Mouse (Mus musculus): Measurements from ENCODE around the gene S100a4.

S100a4 gene

DNA sequence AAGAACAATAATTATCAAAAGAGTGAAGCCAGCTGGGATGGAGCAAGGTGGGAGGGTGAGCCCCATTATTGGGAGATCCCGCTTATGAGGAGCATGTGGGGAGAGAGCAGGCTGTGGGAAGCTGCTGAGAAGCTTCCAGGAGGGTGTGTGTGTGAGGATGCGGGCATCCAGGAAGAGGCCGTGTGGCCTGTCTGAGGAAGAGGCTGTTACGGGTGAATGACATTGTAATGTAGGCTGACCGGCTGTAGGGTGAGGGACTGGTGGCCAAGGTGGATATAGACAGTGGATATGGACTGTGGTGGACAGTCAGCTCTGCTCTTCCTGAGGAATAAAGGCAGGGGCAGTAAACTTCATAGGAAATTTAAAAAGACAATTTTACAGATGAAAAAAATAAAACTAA, 21.9 kb downstream of the S100a4 start:
- DNase-seq (ENCODE audit: low read depth, low spot score): no peak

GRCm38 (mm10) chr3:90626266-90627021, 22.9 kb downstream of the S100a4 start:
- no peak for DNase-seq (ENCODE audit: low read depth, low spot score)

DNA sequence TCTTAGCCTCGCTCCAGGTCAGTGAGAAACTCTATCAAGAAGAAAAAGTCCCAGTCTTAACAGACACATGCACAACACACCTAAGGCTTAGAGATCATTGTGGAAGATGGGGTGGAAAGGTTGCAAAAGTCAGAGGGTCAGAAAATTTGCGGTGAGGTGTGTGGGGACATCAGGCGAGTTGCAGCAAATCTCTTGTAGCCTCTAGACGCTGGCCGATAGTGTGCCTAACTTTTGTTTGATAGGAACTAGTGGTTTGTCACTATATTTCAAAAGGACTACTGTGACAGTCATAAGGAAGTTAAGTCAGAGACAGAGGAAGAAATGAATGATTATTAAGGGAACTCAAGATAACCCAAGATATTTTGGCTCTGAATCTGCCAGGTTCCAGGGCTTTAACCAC, 23.8 kb downstream of the S100a4 start:
- no peak for DNase-seq (ENCODE audit: low read depth, low spot score)

GRCm38 (mm10) chr3:90627807-90628206, 24.2 kb downstream of the S100a4 start:
- no peak for DNase-seq (ENCODE audit: low read depth, low spot score)

DNA sequence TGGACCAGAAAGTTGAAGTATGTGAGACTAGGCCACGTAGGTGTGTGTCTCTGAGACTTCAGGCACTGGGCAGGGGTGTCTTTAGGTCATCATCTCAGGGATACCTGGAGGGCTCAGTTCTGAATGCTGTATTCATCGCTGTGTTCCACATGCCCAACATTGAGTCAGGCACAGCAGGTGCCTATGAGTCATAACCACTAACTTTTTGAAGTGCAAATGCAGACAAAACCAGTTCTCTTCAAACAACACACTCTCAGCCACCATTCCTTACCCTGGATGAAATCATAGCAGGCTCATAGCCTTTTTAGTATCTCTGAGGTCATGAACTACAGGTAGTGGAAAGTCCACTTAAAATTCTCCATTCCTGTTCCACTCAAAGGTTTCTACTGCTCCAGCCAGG, 25.7 kb downstream of the S100a4 start:
- DNase-seq (ENCODE audit: low read depth, low spot score): no peak

DNA sequence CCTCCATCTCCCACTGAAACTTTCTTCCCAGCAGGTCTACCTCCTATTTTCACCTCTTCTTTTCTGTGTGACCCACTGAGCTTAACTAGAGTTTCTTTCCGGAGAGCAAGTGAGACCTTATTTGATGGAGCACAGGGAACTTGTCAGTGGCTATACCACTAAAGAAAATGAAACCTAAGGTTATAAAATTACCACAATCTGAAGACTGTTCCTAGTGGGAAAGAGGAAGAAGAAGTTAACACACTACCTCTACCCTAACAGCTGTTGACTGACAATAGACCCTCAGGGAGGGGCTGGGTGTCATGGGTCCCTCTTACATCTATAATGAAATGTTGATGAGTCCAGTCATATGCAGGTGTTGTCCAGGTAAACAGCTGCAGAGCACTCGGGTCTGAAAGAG, 28.4 kb downstream of the S100a4 start:
- no peak for DNase-seq (ENCODE audit: low read depth, low spot score)

GRCm38 (mm10) chr3:90638511-90639275, 35.1 kb downstream of the S100a4 start:
- DNase-seq (ENCODE audit: low read depth, low spot score): no peak

DNA sequence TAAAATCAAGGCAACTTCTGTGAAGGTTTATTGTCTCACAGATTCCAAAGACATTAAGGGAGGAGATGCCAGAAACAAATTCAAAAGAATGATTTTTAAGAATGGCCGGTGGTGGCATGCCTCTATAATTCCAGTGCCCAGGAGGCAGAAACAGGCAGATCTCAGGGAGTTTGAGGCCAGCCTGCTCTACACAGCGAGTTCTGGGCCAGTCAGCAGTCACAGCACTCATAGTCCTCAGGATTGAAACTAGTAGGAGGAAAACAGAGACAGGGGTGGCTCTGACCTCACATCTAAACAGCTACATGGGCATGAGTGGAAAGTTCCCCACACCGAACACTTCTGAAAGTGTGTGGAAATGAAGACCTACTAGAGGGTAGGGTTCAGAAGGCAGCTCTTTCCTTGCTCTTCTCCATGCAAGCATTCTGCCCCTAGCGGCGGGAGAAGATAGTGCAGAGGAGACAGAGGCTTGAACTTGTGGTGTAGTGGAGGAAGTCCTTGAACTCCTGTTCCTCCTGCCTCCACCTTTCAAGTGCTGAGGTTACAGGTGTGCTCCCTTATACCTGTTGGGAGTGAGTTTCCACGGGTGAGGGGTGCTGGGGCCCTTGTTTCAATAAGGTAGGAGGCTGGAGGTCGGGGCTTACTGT, 36.1 kb downstream of the S100a4 start:
- peak; percentile 26 for DNase-seq (ENCODE audit: low read depth, low spot score)

DNA sequence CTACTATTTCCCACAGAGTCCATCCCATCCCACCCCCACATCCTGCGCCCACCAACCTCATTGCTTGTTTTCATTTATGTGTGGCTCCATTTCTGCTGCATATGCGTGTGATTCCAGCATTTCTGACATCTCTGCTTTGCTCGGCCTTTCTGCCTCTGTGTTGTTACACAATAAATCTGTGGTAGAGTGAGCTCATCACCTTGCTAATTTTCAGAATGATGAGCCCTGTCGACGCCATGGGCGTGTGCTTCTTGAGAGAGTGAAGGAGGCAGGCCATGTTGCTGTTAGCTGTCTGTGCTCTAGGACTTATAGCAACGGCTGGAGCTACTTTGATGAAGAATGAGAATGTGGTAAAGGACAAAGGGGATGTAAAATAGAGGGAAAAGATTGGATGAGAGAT, 37.4 kb downstream of the S100a4 start:
- no peak for DNase-seq (ENCODE audit: low read depth, low spot score)

DNA sequence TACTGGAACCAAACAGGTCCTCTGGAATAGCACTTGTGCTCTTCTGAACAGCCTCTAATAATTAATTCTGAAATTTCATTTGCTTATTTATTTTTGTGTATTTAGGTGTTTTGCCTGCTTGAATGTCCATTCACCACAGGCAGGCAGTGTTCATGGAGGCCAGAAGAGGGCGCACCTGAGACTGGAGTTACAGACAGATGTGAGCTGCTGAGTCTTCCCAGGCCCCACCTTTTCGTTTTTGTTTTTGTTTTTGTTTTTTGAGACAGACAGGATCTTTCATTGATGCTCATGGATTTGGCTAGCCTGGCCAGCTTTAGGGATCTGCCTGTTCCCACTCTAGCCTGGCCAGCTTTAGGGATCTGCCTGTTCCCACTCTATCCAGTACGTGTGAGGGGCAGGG, 40.6 kb downstream of the S100a4 start:
- DNase-seq (ENCODE audit: low read depth, low spot score): peak; percentile 25

DNA sequence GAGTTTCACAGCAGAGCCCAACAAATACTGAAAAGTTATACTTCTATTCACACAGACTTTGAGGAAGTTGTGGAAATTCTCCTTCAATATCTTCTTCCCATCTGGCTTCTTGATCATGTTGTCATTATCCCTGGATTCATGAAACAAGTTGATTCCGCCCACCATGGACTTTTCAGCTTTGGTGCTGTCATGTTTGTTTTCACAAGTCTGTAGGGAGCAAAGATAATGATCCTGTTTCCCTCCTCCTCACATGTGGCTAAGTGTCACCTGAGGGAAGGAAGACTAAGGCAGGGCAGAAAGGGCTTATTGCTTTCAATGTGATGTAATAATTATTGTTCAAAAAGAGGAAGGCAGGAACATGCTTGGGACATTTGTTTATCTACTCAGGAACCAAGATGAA, 43.7 kb downstream of the S100a4 start:
- no peak for DNase-seq (ENCODE audit: low read depth, low spot score)

DNA sequence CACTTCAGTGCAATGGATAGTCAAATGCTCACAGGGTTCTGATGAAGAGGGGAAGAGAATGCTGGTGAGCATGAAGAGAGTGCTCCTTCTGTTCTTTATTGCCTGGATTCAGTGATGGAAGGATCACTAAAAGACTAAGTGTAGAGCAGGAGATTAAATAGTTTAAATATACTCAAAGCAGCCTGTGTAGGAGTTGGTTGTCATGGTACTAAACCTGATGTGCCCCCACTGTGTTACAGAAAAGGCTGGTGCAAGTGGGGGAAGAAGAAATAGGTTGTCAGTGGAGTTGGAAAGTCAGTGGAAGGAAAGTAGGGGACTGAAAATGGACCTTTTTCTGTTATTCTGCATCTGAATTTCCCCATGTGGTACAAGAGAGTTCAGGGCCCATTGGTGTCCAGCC, 45.4 kb downstream of the S100a4 start:
- no peak for DNase-seq (ENCODE audit: low read depth, low spot score)

DNA sequence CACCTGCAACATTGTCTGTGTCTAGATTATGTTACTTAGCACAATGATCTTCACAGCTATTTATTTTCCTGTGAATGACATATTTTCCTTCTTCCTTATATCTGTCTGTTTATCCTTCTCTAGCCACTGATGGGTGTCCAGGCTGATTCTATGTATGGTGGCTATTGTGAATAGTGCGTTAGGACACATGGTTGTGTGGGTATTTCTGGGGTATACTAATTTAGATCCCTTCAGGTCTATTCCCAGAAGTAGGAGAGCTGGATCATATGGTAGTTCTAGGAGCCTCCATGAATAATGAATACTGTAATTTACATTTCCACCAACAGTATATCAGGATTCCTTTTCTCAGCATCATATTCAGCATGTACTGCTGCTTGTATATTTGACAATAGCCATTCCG, 46.3 kb downstream of the S100a4 start:
- no peak for DNase-seq (ENCODE audit: low read depth, low spot score)

DNA sequence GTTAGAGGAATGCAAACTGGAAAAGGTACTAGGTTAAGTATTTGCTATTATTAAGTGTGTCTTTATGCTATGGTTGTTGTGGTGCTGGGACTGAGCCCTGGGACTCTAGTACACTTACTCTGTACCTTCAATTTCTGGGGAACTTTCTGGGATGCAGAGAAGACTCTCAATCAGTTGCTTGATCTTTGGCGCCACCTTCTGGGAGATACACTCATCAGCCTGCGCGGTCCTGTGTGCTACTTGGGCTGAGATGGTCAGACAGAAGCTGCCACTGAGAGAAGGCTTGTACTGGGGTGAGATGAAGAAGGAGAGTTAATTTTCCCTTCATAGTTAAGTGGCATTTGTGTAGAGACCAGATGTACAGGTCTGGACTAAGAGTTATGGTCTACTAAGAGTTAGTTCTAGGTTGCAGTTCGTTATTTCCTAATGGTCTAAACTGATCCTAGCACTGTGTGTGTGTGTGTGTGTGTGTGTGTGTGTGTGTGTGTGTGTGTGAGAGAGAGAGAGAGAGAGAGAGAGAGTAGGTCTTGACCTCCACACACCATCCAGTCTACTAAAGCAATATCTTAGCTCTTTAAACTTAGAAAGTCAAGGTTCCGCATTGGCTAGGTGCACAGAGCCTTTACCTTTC, 49.4 kb downstream of the S100a4 start:
- peak; percentile 79 for DNase-seq (ENCODE audit: low read depth, low spot score)

- DNase-seq (ENCODE audit: low read depth, low spot score): no peak
Observed at GRCm38 (mm10) chr3:90653717-90654116, 50.1 kb downstream of the S100a4 start, which contains the start of gene S100a7a. TSS of gene S100a7a (plus strand) at chr3:90654017.
